Comparison of ENCODE assay signal across 11 mouse cellular contexts in the genomic region with DNA sequence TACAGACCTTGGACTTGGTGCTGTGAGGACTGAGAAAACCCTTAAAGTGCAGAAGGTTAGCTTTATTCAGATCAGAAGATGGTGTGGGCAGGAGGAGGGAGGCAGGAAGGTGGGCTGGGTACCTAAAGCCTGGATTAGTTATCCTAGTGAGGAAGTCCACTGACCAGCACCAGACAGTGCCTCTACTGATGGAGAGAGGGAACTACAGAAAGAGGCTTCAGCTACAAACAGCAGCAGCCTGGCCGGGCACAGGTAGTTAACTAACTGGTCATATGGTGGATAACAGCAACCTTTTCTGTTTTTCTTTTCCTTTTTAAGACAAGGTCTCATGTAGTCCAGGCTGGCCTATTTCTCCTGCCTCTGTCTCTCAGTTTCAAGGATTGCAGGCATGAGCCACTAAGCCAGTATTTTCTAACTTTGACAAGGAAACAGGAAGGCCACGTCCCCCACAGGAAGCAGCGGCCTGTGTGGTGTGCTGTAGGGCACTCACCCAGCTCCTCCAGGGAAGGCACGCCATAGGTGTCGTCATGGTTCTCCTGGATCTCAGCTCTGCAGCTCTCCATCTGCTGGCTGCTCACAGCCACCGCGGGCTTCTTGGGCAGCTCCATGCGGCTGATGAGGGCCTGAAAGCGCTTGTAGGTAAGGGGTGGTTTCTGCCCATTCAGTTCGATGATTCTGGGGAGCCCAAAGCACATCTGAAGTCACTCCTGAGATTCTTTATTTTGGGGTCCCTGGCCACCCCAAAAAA. TPM values are rescaled to one million over a fixed set of nuclear protein-coding genes. Genes with fewer than 3 reads are reported as not detected.
DNase-seq lines count a peak whose midpoint lies in the region; TF ChIP-seq lines count a peak whose summit lies in the region.
"Had no signal": no experiment of that assay in that cellular context is flagged by ENCODE, and none has a peak within 500 bp of the region (broad histone marks: within the 10 kb centered on the region; RNA-seq: fewer than 3 reads in every experiment).

No protein-coding gene starts in this region.

- TF ChIP-seq POLR2A in cerebellum, adult 2 months (IDR thresholded peaks at IDR 0.05; ENCODE audit: borderline replicate concordance, insufficient read depth, low read length), result no peak

- H3K4me1 ChIP-seq in cerebellum, adult 2 months (ENCODE audit: control insufficient read depth, insufficient read depth, low read length), result peaks cover 57% of the 10 kb centered on the region

- TF ChIP-seq CTCF in cerebellum, adult 2 months (IDR thresholded peaks at IDR 0.05; ENCODE audit: borderline replicate concordance, insufficient read depth, low read depth, low read length), result peak; percentile 59; the same call in 1 of the 2 replicates
- peak; percentile 75 for TF ChIP-seq CTCF in layer of hippocampus, adult 2 months (conservative IDR thresholded peaks at IDR 0.05)

- peak overlapping the region; percentile 55 for H3K27ac ChIP-seq in cerebellum, adult 2 months (ENCODE audit: insufficient read depth, low read length)
- H3K27ac ChIP-seq in layer of hippocampus, adult 2 months, result peak overlapping the region; percentile 94
- H3K27ac ChIP-seq: limb, embryonic 13.5 days had no signal

- H3K4me3 ChIP-seq in cerebellum, adult 2 months (replicated peaks; ENCODE audit: insufficient read depth, low read depth, low read length), result no peak overlapping the region
- H3K4me3 ChIP-seq in layer of hippocampus, adult 2 months, result no peak overlapping the region
- H3K4me3 ChIP-seq: heart, embryonic 10.5 days; limb, embryonic 13.5 days had no signal

- no peaks in the 10 kb centered on the region for H3K27me3 ChIP-seq in cerebellum, adult 2 months (ENCODE audit: control insufficient read depth, insufficient read depth, low read length)
- H3K27me3 ChIP-seq: limb, embryonic 13.5 days had no signal

- DNase-seq in cerebellum, adult 2 months, result peak; percentile 68 to 73
- no peak for DNase-seq in cerebellum, adult 11 months
- no peak for DNase-seq in layer of hippocampus, adult 2 months (ENCODE audit: low spot score in 2 of 2)
- no peak for DNase-seq in layer of hippocampus, postnatal 14 days (ENCODE audit: low spot score in 2 of 2)
- peak; percentile 57 for DNase-seq in MN1 (ENCODE audit: low spot score)
- peak; percentile 42 to 62 for DNase-seq in kidney, postnatal 25 days
- DNase-seq in spleen, postnatal 36 days (ENCODE audit: low spot score in 2 of 2), result no peak
- no peak for DNase-seq in frontal cortex, adult 2 months (ENCODE audit: extremely low spot score in 1 of 2, low spot score in 1 of 2)
- DNase-seq: embryo, embryonic 11 days had no signal

- 11% methylated on average over 10 of the region's 10 CpGs for WGBS in cerebellum, adult 2 months

RNA-seq across cellular contexts. Expression of a gene that starts 11.3 kb away (rescaled TPM):
- polyA plus RNA-seq in cerebellum, adult 2 months (2012; rRNA removed), result 79.4 and 81.8 TPM in 2 replicates
- 100 to 1,000 TPM; 105 to 108 TPM for total RNA-seq in layer of hippocampus, adult 2 months (2021)
- total RNA-seq in layer of hippocampus, postnatal 14 days (2021), result 100 to 1,000 TPM in 1 of 2 experiments, 10 to 100 TPM in 1; 89.0 to 110 TPM
- 94.1 and 100 TPM in 2 replicates for polyA plus RNA-seq in frontal cortex, adult 2 months (2012; rRNA removed)

RNA-seq across cellular contexts. Expression of a gene that starts 21.5 kb away (rescaled TPM):
- polyA plus RNA-seq in cerebellum, adult 2 months (2012; rRNA removed), result 349 TPM in 2 replicates
- 100 to 1,000 TPM; 338 to 354 TPM for total RNA-seq in layer of hippocampus, adult 2 months (2021)
- 100 to 1,000 TPM; 386 to 394 TPM for total RNA-seq in layer of hippocampus, postnatal 14 days (2021)
- polyA plus RNA-seq in frontal cortex, adult 2 months (2012; rRNA removed), result 288 and 299 TPM in 2 replicates

RNA-seq across cellular contexts. Expression of a gene that starts 37.8 kb away (rescaled TPM):
- 16.2 and 17.4 TPM in 2 replicates for polyA plus RNA-seq in cerebellum, adult 2 months (2012; rRNA removed)
- total RNA-seq in layer of hippocampus, adult 2 months (2021), result 10 to 100 TPM; 14.0 to 15.7 TPM
- 10 to 100 TPM; 16.7 to 18.8 TPM for total RNA-seq in layer of hippocampus, postnatal 14 days (2021)
- polyA plus RNA-seq in frontal cortex, adult 2 months (2012; rRNA removed), result 13.3 and 14.7 TPM in 2 replicates

RNA-seq across cellular contexts. Expression of a gene that starts 40.2 kb away (rescaled TPM):
- polyA plus RNA-seq in cerebellum, adult 2 months (2012; rRNA removed), result 6.4 and 6.9 TPM in 2 replicates
- 1 to 10 TPM; 4.5 to 5.0 TPM for total RNA-seq in layer of hippocampus, adult 2 months (2021)
- 1 to 10 TPM; 4.5 to 5.4 TPM for total RNA-seq in layer of hippocampus, postnatal 14 days (2021)
- polyA plus RNA-seq in frontal cortex, adult 2 months (2012; rRNA removed), result 6.9 and 7.5 TPM in 2 replicates

RNA-seq across cellular contexts. Expression of a gene that starts 47.9 kb away (rescaled TPM):
- 0.62 and 1.4 TPM in 2 replicates for polyA plus RNA-seq in cerebellum, adult 2 months (2012; rRNA removed)
- total RNA-seq in layer of hippocampus, adult 2 months (2021), result 1 to 10 TPM in 1 of 2 experiments, under 1 TPM in 1; 0.98 to 1.1 TPM
- total RNA-seq in layer of hippocampus, postnatal 14 days (2021), result 1 to 10 TPM in 1 of 2 experiments, not detected in 1; 1.7 TPM
- 0.50 and 0.66 TPM in 2 replicates for polyA plus RNA-seq in frontal cortex, adult 2 months (2012; rRNA removed)

Comparison
In these comparisons a context has a peak if more than half of its experiments do, and no peak if none do; other contexts are left out.
1. DNase-seq: peak in cerebellum, adult 2 months (2 of 2), MN1 (single experiment) and kidney, postnatal 25 days (2 of 2); none in cerebellum, adult 11 months (single experiment), layer of hippocampus, adult 2 months (0 of 2), layer of hippocampus, postnatal 14 days (0 of 2), spleen, postnatal 36 days (0 of 2) and frontal cortex, adult 2 months (0 of 2).